Mouse (Mus musculus): ENCODE measurements at regions not wholly inside any gene's neighbourhood (a gene's known extent, or its start where the extent isn't known, plus 50 kb on each side); places are given as distances from the start of the nearest gene placed in this dataset.

DNA sequence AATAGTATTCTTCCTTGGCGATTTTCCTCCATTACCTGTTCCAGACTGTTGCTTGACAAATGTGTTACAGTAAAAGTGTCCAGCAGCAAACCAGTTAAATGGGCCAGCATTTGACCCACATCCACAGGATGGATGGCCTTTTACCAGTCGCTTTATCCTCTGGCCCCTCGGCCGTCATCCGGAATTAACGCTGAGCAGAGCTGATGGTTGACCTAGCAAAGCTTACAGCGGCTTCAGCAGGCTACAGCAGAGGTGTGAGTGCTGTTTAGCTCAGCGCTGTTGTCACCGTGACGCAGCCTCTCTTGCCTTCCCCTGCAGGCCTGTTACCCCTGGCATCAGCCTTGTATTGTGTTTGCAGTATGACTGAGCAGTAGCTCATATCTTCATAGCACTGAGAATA, 159.8 kb upstream of the Eif4g2 start:
- TF ChIP-seq CTCF (conservative IDR thresholded peaks at IDR 0.05; ENCODE audit: low read length) (no peak), NANOG (IDR thresholded peaks at IDR 0.05; ENCODE audit: borderline replicate concordance, low read length) (no peak), POU5F1 (IDR thresholded peaks at IDR 0.05; ENCODE audit: borderline replicate concordance, low read length) (no peak)

Measured in E14TG2a.4 (cell line).